Mouse (Mus musculus) limb, embryonic 15.5 days (tissue): ENCODE data around the gene Lrrc49. TPM values are rescaled to one million over a fixed set of nuclear protein-coding genes. Genes with fewer than 3 reads are reported as not detected.
A peak's percentile ranks its signal among the peaks of the same experiment; 100 is the strongest.

Experiments used
- ATAC-seq: fragments of 200-750 bp; cut with Nextera tagmentation; 2 replicates; pipeline ENCODE4 v1.8.0; 2017; ENCODE audit warnings: low read depth, moderate TSS enrichment; ENCODE audit not compliant: insufficient number of reproducible peaks, low FRiP score, low TSS enrichment
- H3K27ac ChIP-seq: fragments of 300-500 bp; sonication (generic); 2 replicates; pipeline ENCODE4 v1.5.1; 2015; ENCODE audit warnings: moderate library complexity, mild to moderate bottlenecking, inconsistent platforms
- H3K27me3 ChIP-seq: fragments of 300-500 bp; sonication (generic); 2 replicates; pipeline ENCODE4 v1.6.1; 2015; ENCODE audit warnings: inconsistent platforms
- H3K36me3 ChIP-seq: fragments of 300-500 bp; sonication (generic); 2 replicates; pipeline ENCODE4 v1.6.1; 2015; ENCODE audit warnings: inconsistent platforms
- H3K4me1 ChIP-seq: fragments of 300-500 bp; sonication (generic); 2 replicates; pipeline ENCODE4 v1.6.1; 2015; ENCODE audit warnings: inconsistent platforms
- H3K4me2 ChIP-seq: fragments of 300-500 bp; sonication (generic); 2 replicates; pipeline ENCODE4 v1.6.1; 2015; ENCODE audit warnings: mild to moderate bottlenecking, inconsistent platforms
- H3K4me3 ChIP-seq: fragments of 300-500 bp; sonication (generic); 2 replicates; pipeline ENCODE4 v1.5.1; 2015; ENCODE audit warnings: mild to moderate bottlenecking, inconsistent platforms
- H3K9ac ChIP-seq: fragments of 300-500 bp; sonication (generic); 2 replicates; pipeline ENCODE4 v1.6.1; 2015; ENCODE audit warnings: inconsistent platforms
- H3K9me3 ChIP-seq: fragments of 300-500 bp; sonication (generic); 2 replicates; pipeline ENCODE4 v1.6.1; 2016; ENCODE audit warnings: inconsistent platforms
- WGBS: fragments of 180-500 bp; shearing (Covaris S2); methylation state at CpG from one replicate; pipeline ENCODE4 v1.1.7; 2015; 5-methylcytosine and 5-hydroxymethylcytosine counted together
- polyA plus RNA-seq: library from polyadenylated mRNA; unstranded; fragments of >200 nt; fragmentation: Nextera tagmentation; extraction: Ambion mirVana; gene quantifications from 2 replicates; pipeline ENCODE4 v1.2.1, GENCODE M21; 2015

The Lrrc49 gene
- polyA plus RNA-seq, 1 experiment from 2014 or later: 15.1 TPM

DNA sequence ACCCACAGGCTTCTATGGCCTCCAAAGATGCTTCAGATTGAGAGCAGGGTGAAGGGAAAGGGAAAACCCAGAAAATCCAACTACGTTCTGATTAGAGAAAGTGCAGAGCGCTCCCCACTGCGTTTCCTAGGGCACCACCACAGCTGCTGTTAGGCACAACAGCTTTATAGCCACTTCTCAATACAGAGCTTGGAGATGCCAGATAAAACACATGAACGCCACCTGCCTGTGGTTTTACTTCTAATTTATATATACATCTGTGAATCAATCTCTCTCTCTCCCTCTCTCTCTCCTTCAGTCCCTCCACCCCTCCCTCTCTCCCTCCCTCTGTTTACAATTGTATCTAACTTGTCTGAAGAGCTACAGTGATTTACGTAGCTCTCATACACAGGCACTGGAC is 95.6 kb downstream of the Lrrc49 start:
- peaks cover 3% of the 10 kb centered on the region; the same call in 1 of the 2 replicates for H3K36me3 ChIP-seq
- no peaks in the 10 kb centered on the region for H3K27me3 ChIP-seq
- H3K4me3 ChIP-seq: no peak overlapping the region
- H3K4me1 ChIP-seq: no peaks in the 10 kb centered on the region
- no peaks in the 10 kb centered on the region for H3K9me3 ChIP-seq
- no peak for ATAC-seq
- H3K4me2 ChIP-seq: no peak overlapping the region
- no peak overlapping the region for H3K9ac ChIP-seq
- 69% methylated on average over 5 of the region's 5 CpGs for WGBS
- no peak overlapping the region for H3K27ac ChIP-seq

DNA sequence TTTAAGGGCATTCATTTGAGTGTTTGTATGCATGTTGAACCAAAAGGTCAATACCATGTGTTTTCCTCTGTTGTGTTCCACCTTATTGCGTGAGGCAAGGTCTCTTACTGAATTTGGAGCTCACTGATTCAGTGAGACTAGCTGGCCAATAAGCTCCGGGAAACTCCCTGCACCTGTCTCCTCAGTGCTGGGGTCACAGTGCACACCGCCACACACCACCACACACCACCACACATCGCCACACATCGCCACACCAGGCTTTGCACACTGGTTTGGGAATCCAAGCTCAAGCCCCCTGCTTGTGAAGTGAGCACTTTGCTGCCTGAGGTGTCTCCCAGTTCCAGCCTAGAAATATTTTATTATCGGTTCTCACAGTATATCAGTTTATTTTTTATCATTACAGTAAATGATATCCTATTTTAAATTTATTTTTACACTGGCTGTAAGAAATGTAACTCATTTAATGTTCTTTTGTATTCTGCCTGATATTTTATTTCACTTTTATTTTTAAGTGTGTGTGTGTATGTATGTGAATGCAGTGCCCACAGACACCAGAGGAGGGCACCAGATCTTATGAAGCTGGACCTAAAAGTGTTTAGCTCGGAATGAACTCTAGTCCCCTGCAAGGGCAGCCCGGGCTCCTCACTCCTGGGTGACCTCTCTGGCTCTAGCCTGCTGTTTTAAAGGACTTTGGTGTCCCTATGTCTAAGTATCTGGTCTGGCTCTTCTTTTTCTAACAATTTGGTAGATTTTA is 96.9 kb downstream of the Lrrc49 start:
- Histone ChIP-seq H3K27ac (no peak overlapping the region), H3K36me3 (peaks cover 13% of the 10 kb centered on the region; the same call in 1 of the 2 replicates), H3K9me3 (no peaks in the 10 kb centered on the region), H3K9ac (no peak overlapping the region), H3K4me2 (no peak overlapping the region), H3K4me1 (no peaks in the 10 kb centered on the region), H3K27me3 (no peaks in the 10 kb centered on the region), H3K4me3 (no peak overlapping the region)
- WGBS: 95% methylated on average over 8 of the region's 8 CpGs
- ATAC-seq: no peak

DNA sequence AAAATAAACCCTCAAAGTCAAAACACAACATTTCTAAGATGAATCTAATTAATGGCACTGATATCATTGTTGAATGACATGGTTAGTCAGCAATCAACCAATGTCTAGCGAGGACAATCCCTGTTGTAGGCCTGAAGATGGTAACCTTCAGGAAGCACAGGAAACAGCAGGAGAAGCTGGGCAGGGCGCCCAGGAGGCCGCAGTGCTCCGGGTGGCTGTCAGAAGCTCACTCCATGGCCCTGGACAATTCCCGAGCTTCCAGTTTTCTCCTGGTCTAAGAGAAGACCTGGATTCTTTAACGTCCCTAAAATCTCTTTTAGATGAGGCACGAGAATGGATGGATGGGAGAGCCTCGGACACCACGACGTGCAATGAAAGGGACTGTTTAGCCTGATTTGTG is 99.0 kb downstream of the Lrrc49 start:
- no peaks in the 10 kb centered on the region for H3K4me1 ChIP-seq
- H3K4me2 ChIP-seq: no peak overlapping the region
- H3K9ac ChIP-seq: no peak overlapping the region
- no peak overlapping the region for H3K4me3 ChIP-seq
- H3K36me3 ChIP-seq: peaks cover 22% of the 10 kb centered on the region; the same call in 1 of the 2 replicates
- H3K9me3 ChIP-seq: no peaks in the 10 kb centered on the region
- no peaks in the 10 kb centered on the region for H3K27me3 ChIP-seq
- no peak for ATAC-seq
- 80% methylated on average over 10 of the region's 10 CpGs for WGBS
- H3K27ac ChIP-seq: no peak overlapping the region

DNA sequence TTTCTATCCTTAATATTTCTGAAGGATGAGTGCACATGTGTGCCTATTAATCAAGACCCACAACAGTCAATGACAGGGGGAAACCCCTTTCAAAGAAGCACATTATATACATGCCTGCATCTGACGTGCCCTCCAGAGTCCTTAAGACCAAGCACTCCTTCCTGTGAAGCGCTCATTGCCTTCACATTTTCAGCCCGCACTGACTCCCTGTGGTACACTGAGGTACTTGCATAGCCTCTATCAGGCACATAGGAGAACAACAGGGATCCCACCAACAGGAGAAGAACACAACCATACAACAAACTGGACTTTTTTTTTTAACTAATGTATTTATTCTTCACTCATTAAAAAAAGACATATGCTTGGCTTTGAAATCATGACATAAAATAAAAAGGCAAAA is 101.0 kb downstream of the Lrrc49 start:
- Histone ChIP-seq H3K27me3 (no peaks in the 10 kb centered on the region), H3K4me2 (no peak overlapping the region), H3K36me3 (peaks cover 22% of the 10 kb centered on the region; the same call in 1 of the 2 replicates), H3K4me3 (no peak overlapping the region), H3K9ac (no peak overlapping the region), H3K9me3 (no peaks in the 10 kb centered on the region), H3K4me1 (no peaks in the 10 kb centered on the region), H3K27ac (no peak overlapping the region)
- no peak for ATAC-seq
- WGBS: 83% methylated on average over 3 of the region's 3 CpGs

DNA sequence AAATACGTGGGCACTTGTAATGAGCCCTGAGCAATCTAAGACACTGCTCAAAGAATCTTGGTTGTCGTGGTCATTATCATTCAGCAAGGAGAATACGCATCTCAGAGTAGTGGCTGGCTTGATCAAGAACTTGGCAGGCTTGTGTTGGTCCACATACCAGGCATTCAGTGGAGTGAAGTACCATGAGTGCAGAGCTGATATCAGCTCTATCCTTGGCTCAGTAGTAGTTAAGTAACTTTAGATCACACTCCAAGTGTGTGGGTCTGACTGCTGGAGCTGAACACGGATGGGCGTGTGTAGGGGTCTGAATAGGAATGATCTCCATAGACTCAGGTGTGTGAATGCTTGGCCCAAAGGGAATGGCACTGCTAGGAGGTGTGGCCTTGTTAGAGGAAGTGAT is 102.8 kb downstream of the Lrrc49 start:
- no peak overlapping the region for H3K4me2 ChIP-seq
- H3K4me3 ChIP-seq: no peak overlapping the region
- no peak overlapping the region for H3K27ac ChIP-seq
- no peak overlapping the region for H3K9ac ChIP-seq
- no peaks in the 10 kb centered on the region for H3K9me3 ChIP-seq
- H3K4me1 ChIP-seq: no peaks in the 10 kb centered on the region
- no peak for ATAC-seq
- peaks cover 19% of the 10 kb centered on the region; the same call in 1 of the 2 replicates for H3K36me3 ChIP-seq
- 95% methylated on average over 5 of the region's 5 CpGs for WGBS
- no peaks in the 10 kb centered on the region for H3K27me3 ChIP-seq

DNA sequence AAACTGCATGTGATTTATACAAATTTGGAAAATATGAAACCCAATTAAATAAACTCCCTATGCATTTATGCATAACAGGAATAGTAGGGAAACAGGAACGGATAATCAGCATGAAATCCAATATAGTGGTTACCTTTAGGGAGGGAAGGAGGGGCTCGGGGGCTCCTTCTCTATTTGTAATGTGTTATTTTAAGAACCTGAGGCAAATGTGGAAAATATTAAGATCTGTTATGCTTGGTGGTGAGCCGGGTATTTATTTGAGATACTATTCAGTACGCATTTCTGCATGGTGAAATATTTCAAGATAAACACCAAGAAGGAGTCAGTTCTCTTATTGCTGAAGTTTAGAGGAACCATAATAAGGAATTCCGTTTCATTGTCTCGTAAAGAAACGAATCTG is 105.4 kb downstream of the Lrrc49 start:
- Histone ChIP-seq H3K27ac (no peak overlapping the region), H3K9me3 (no peaks in the 10 kb centered on the region), H3K36me3 (peaks cover 19% of the 10 kb centered on the region; the same call in 1 of the 2 replicates), H3K4me3 (no peak overlapping the region), H3K4me2 (no peak overlapping the region), H3K27me3 (no peaks in the 10 kb centered on the region), H3K9ac (no peak overlapping the region), H3K4me1 (no peaks in the 10 kb centered on the region)
- no peak for ATAC-seq
- WGBS: 46% methylated on average over 7 of the region's 7 CpGs

DNA sequence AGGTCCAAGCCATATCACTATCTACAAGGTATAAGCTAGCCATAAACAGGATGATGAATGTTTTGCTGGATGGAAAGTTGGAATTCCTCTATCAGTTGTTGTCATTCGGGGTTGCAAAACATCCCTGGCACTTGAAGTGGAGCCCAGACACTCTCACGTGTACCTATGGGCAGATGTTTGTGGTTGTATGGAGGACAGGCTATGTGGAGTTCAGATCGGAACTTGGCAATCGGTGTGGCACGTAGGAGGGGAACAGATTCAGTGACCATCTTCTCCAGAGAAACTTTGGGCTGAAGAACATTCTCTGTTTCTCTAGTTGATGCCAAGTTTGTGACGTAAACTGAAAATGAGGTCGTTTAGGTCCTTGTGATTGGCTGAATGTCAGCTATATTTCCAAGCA is 114.9 kb downstream of the Lrrc49 start:
- Histone ChIP-seq H3K27ac (no peak overlapping the region), H3K4me1 (no peaks in the 10 kb centered on the region), H3K9ac (no peak overlapping the region), H3K36me3 (no peaks in the 10 kb centered on the region), H3K4me3 (no peak overlapping the region), H3K27me3 (no peaks in the 10 kb centered on the region), H3K9me3 (no peaks in the 10 kb centered on the region), H3K4me2 (no peak overlapping the region)
- no peak for ATAC-seq
- 88% methylated on average over 7 of the region's 7 CpGs for WGBS

DNA sequence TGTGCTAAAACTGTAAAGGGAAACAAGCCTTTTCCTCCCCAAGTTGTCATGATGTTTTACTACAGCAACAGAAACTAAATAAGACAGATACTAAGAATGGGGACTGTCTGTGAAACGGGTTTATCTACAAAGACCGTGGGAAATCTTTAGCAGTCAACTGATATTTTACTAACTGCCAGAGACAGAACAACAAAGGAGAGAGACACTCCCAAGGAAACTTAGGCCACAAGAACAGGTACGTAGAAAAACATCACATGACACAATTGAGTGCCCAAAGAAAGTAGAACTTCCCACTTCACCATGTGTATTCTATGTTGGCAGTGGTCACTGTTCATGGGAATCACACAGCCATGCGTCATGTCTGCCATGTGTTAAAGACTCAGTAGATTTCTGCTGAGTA is 116.2 kb downstream of the Lrrc49 start:
- ATAC-seq: no peak
- WGBS: 90% methylated on average over 4 of the region's 4 CpGs
- no peak overlapping the region for H3K9ac ChIP-seq
- H3K9me3 ChIP-seq: no peaks in the 10 kb centered on the region
- no peak overlapping the region for H3K4me3 ChIP-seq
- no peak overlapping the region for H3K4me2 ChIP-seq
- H3K36me3 ChIP-seq: no peaks in the 10 kb centered on the region
- no peaks in the 10 kb centered on the region for H3K27me3 ChIP-seq
- H3K27ac ChIP-seq: no peak overlapping the region
- no peaks in the 10 kb centered on the region for H3K4me1 ChIP-seq

DNA sequence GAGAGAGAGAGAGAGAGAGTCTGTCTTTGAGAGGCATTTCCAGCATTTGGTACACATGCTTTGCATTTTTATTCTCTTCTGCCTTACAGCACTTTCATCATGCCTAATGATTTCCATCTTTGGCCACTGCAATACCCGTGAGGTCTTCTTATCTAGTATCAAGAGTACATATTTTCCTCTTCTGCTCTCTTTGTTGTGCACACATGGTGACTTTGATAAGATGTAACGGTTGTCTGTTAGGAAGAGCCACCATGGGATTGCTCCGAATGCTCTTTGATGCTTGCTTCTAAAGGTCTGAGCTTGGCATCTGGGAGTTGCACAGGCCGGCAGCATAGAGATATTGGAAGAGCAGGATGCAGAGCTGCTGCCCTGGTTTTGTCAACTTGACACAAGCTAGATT is 116.9 kb downstream of the Lrrc49 start:
- ATAC-seq: no peak
- Histone ChIP-seq H3K27ac (no peak overlapping the region), H3K27me3 (no peaks in the 10 kb centered on the region), H3K9me3 (no peaks in the 10 kb centered on the region), H3K36me3 (no peaks in the 10 kb centered on the region), H3K4me3 (no peak overlapping the region), H3K9ac (no peak overlapping the region), H3K4me2 (no peak overlapping the region), H3K4me1 (no peaks in the 10 kb centered on the region)
- WGBS: 73% methylated on average over 4 of the region's 4 CpGs

DNA sequence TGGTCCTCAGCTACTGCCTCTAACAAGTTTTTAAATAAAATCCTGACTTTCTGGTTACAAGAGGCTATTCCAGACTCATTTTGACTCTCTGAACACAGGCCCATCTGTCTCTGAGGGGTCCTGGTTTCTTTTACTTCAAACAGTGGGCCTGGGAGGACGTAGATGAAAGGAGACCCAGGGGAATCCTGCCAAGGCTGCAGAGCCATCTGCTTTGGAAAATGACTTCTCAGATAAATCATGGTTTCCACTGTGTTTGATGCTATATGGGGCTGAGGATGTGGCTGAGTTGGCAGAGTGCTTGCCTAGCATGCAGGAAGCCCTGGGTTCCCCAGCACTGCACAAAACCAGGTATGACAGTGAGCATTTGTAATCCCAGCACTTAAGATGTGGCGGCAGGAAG is 118.6 kb downstream of the Lrrc49 start:
- H3K9ac ChIP-seq: no peak overlapping the region
- no peak for ATAC-seq
- WGBS: 54% methylated on average over 2 of the region's 2 CpGs
- H3K4me1 ChIP-seq: no peaks in the 10 kb centered on the region
- H3K27me3 ChIP-seq: no peaks in the 10 kb centered on the region
- no peak overlapping the region for H3K27ac ChIP-seq
- no peaks in the 10 kb centered on the region for H3K9me3 ChIP-seq
- H3K4me3 ChIP-seq: no peak overlapping the region
- H3K36me3 ChIP-seq: no peaks in the 10 kb centered on the region
- H3K4me2 ChIP-seq: no peak overlapping the region

DNA sequence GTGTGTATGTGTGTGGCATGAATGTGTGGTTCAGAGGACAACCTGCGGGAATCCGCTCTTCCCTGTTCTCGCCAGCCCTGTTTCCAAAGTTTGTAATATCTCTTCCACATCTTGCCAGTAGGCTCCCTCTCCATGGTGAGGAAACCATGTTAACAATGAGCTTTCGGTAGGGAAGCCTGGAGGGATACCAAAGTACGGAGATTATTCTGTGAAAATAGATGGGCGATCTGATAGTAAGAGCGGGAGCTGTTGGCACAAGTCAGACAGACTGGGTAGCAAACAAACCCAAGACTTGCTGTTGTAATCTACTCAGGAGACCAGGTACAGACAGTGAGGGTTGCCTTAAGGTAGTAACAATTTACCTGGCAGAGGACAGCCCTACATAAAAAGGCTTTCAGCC is 124.1 kb downstream of the Lrrc49 start:
- WGBS: 92% methylated on average over 7 of the region's 7 CpGs
- no peaks in the 10 kb centered on the region; the same call in 1 of the 2 replicates for H3K27me3 ChIP-seq
- no peak overlapping the region for H3K4me2 ChIP-seq
- peaks cover 29% of the 10 kb centered on the region for H3K4me1 ChIP-seq
- H3K4me3 ChIP-seq: no peak overlapping the region
- no peak overlapping the region for H3K9ac ChIP-seq
- no peak for ATAC-seq
- H3K36me3 ChIP-seq: no peaks in the 10 kb centered on the region
- no peaks in the 10 kb centered on the region for H3K9me3 ChIP-seq
- no peak overlapping the region for H3K27ac ChIP-seq

DNA sequence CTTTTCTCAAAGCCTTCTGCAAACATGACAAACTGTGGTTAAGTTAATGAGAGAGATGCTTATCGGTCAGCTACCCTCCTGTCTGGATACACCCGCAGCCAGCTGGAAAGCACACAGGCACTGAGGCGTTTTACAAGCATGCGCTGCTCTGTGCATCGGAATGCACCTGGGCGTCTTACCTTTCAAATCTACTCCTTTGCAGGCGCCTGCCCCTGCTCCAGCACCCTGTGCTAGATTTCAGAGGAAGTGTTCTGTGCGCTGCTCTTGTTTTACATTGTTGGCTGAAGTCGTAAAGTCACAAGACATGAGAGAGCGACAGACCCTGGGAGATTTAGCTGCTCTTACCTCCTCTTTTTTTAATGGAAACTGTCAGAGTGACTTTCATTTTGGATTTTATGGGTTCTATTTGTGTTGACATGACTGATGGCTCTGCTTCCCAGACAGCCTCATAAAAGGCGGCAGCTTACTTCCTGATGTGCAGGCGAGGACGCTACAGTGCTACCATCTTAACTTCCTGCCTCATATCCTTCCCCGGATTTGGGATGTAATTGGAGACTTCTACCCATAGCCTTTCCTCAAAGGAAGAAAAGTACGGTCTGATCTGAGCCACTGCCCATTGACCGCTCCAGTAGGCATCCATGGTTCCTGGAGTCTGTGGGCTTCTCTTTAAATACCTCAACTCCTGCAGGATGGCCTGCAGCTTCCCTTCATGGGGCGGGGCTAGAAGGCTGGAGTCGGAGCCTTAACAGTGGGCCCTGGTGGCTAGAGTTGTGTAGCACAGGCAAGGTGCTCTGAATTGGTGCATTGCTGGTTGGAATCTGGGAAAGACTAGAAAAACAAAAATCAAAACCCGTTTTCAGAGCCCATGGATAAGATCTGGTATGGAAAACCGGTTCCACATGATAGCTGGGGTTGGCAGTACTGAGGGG is 125.3 kb downstream of the Lrrc49 start:
- H3K9ac ChIP-seq: no peak overlapping the region
- H3K36me3 ChIP-seq: no peaks in the 10 kb centered on the region
- H3K4me2 ChIP-seq: peak overlapping the region; percentile 47
- 0 out of 2 replicates have a peak, but pooled peaks have one; percentile 40 for ATAC-seq
- H3K4me1 ChIP-seq: peaks cover 29% of the 10 kb centered on the region
- peak overlapping the region; percentile 24 for H3K4me3 ChIP-seq
- no peaks in the 10 kb centered on the region; the same call in 1 of the 2 replicates for H3K27me3 ChIP-seq
- H3K27ac ChIP-seq: peak overlapping the region; percentile 33
- no peaks in the 10 kb centered on the region for H3K9me3 ChIP-seq
- WGBS: 8% methylated on average over 20 of the region's 20 CpGs
